Mouse (Mus musculus) heart, adult 9 months (tissue): Measurements from ENCODE around the gene Olfr251.
"Not testable (repeated sequence)": the region's sequence is repeated elsewhere in the genome, so short reads cannot be mapped to it uniquely, and the experiment has no call there.

Source experiments
- DNase-seq, 2 experiments: peaks; one replicate each; pipeline ENCODE4 v3.0.0; 2022; ENCODE audit warnings: low spot score in 2 of 2

The Olfr251 gene

GRCm38 (mm10) chr9:38376786-38377185 is at the start of gene Olfr251:
Gene Olfr251 (plus strand): TSS chr9:38377086.
- no peak for DNase-seq

GRCm38 (mm10) chr9:38328760-38329159 is 48.1 kb upstream of the Olfr251 start, which contains the start of gene Olfr25:
Gene Olfr25 (plus strand): TSS chr9:38329060.
- no peak for DNase-seq

DNA sequence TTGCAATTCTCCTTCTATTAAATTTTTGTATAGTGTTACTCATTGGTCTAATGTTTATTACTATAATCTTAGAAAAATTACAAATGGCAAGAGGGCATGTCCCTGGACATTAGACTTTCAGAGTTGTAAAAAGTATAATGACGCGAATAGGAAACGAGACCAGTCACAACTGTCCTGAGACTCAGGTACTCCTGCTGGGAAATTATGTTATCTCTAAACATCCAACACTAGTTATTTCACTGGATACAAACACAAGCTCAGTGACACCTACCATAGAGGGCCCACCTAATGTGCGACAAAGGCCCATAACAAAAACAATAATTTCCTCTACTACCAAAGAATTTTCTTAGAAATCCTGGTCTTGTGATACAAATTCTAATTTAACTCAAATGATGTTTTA is 28.8 kb upstream of the Olfr251 start, which contains the start of gene Olfr898:
Olfr898 (plus strand) TSS at position 301 of the 400 bp plus-strand sequence.
- DNase-seq, result no peak

DNA sequence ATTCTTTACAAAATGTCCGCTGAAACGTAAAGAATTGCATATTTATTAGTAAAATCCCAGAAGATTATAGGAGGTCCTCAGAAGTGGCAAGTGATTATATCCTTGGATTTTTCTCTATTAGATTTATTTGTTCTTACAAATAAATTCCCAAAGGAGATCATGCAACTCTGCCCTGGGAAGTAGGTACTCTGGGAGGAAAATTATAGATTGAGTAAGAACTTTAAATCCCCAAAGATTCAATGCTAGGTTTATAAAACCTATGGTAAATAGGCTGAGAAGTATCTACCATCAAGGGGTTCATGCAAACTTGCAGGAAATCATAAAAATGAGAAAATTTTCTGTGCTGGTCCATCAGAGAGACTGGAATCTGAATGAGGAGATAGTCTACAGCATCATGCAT is 10.3 kb upstream of the Olfr251 start, which contains the start of gene Olfr250:
Olfr250 (plus strand) TSS at position 301 of the 400 bp plus-strand sequence.
- DNase-seq, result no peak

DNA sequence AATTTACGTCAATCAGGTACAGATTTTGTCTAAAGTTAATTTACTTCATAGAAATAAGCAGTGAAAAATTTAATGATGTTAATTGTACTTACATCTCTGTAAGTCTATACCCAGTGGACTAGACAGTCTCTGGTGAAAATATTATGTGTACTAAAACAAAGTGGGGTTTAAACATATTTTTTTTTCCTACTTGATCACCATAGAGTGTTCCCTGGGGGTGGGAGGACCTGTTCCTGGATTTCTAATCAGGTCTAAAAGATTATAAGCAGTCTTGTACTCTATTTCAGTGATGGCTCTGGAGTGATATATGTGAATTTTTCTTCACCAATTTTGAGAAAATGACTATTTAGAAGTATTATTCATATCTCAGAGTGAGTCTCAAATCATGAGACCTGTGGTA is 24.5 kb downstream of the Olfr251 start, which contains the start of gene Olfr147:
Olfr147 (plus strand) TSS at position 301 of the 400 bp plus-strand sequence.
- no peak for DNase-seq

DNA sequence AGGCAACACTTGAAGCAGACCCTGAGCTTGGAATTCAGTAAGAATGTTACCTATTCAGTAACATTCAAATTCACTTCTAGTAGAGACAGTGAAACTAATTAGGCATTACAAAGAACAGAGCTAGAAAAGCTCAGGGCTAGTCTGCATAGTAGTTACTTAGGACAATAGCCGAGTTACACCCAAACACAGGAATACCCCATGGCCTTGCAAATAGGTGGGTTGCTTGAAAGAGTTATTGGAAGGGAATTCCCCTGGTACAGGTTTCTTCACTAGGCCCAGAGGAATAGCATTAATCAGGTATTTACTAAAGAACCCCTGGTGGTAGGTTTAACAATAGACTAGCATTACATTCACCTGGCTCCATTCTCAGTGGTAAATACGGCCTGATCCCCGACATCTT is 30.6 kb downstream of the Olfr251 start:
- not testable (repeated sequence) for DNase-seq

DNA sequence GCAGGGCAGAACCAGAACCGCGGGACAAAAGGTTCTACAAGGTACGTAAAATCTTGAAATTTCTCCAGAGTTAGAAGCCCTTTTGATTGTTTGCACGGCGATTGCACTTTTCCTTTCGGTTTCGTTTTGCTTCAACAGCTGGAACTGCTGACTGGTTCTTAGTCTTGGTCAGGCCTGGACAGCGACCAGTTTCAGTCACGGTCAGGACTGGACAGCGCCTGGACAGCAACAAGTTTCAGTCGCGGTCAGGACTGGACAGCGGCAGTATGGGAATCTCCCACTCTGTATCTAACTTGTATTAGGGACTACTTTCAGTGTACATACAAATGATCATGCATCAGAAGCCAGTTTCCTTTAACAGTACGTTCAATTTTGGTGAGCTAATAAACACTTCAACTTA is 36.6 kb downstream of the Olfr251 start:
- DNase-seq, result not testable (repeated sequence)

DNA sequence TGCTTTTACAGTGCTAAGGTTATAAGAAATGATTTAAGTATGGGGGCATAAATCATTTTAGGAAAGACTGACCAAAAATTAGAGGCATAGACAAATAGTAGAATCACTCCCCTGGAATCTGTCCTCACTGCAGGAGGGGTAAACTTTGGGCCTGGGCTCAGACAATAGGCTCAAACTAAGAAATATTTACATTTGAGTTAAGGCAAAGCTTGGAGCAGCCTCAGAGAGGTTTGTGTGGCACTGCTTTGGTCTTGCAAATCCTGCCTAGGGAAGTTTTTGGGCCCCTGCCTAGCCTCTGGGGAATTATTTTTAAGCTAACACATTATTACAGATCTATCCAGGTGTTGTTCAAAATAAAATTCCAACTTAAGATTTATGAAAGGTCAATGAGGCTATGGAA is 46.9 kb downstream of the Olfr251 start:
- DNase-seq, result no peak

DNA sequence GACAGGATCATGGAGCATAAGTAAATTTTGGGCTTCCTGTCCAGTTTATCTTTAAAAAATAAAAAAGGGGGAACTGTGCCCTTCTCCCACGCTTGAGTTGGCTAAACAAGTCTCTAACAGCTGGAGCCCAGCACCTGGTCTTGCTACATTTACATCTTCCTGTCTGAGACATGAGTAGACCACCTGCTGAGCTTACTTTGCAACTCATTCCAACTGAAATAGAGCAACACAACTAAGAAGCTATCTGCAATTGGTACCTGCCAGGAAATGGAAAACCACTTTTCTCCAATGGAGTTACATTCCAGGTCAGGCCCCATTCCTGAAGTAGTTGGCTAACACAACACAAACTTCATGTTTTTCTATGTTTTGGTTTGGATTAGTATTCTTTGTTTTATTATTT is 50.1 kb downstream of the Olfr251 start:
- no peak for DNase-seq

DNA sequence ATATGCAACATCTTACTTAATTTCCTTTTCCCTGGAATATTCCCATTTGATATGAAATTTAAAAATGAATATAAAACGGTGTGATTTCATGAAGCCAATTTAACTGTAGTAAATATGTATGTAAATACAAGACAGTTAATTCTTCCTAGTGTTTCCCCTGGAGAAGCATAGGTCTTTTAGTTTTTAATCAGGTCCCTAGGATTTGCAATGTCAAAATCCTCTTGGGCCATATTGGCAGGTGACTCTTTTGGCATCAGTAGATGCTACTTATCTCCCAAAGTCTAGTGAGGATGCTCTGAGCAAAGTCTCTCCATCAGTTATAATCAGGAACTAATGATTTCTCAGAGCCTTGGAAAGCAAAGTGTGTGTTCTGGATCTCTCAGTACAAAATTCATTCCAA is 52.3 kb downstream of the Olfr251 start, which contains the start of gene Olfr901:
Olfr901 (plus strand) TSS at position 301 of the 400 bp plus-strand sequence.
- DNase-seq, result no peak
